Mouse (Mus musculus) embryo, embryonic 9.5 days (tissue): ENCODE results near the gene Foxb1.

Experiments
- DNase-seq: peaks from one replicate; pipeline ENCODE4 v3.0.0-alpha.2; 2017; ENCODE audit errors: extremely low spot score

The Foxb1 gene

DNA sequence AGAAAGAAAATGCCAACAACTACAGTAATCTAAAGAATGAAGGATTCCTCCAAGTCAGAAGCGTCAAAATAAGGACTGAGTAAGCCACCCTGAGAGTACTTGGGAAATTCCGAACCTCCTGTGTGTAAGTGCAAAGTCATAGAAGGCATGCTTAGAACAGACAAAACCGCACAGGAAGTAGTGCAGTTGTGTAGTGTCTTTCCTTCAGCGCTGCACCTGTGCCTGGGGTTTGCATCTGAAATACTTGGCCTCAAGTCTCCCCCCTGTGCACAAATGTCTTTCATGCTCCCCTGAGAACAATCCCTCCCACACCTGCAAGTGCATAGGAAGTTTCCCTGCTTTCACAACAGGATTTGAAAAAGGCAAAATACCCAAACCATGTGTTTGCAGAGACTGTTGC, 3.5 kb downstream of the Foxb1 start:
- peak; percentile 22 for DNase-seq

DNA sequence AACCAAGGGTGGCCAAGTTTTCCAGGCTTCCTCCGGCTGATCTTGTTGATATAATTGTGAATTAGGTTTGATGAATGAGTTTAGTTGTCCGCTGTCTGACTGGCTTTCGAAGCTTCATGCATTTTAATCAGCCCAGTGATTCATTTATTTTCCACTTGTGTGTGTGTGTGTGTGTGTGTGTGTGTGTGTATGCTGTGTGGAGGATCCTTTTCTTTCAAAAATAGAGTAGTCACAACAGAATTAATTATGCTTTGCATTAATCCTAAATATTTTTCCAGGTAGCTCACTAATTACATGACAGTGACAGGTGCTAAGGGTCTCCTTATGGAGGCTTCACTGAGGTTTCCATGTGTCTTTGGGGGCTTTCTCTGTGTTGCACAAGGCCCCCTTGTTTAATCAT, 4.3 kb downstream of the Foxb1 start:
- DNase-seq = peak; percentile 19

DNA sequence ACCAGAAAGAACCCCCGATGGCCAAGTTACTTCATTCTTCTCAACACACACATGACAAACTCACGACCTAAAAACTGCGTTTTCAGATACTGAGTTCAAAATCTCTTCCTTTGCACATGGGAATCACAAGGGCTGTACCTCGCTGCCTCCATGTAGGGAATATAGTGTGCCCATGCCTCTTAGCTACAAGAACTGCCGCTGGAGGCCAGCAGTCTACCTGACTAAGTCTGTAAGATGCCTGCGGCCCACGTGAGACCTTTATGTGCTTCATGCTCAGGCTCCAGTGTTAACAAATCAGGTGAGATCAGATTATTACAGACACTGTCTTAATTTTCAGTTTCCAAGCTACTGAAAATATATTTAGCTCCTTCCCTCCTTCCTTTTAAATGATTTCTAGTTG, 4.7 kb downstream of the Foxb1 start:
- peak; percentile 18 for DNase-seq

GRCm38 (mm10) chr9:69755157-69755556, 5.6 kb downstream of the Foxb1 start:
- DNase-seq = peak; percentile 16

GRCm38 (mm10) chr9:69754712-69755111, 6.0 kb downstream of the Foxb1 start:
- DNase-seq = peak; percentile 29

DNA sequence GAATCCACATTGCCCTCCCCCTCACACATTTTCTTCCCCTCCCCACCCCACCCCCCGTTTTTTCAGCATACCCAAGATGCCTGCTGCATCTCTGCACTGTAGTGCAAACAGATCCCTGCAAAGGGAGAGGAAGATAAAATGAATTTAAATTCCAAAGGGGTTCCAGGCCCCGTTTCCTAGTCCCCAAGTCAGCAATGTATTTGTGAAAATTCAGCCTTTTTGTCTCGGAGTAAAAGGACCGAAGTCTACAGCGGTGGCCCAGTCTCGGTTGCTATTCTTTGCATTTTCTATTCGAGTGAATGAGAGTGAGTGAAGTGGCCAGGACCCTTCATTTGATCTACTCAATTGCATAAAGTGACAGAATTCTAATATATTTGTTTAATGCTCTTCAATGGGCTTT, 6.4 kb downstream of the Foxb1 start:
- peak; percentile 24 for DNase-seq

DNA sequence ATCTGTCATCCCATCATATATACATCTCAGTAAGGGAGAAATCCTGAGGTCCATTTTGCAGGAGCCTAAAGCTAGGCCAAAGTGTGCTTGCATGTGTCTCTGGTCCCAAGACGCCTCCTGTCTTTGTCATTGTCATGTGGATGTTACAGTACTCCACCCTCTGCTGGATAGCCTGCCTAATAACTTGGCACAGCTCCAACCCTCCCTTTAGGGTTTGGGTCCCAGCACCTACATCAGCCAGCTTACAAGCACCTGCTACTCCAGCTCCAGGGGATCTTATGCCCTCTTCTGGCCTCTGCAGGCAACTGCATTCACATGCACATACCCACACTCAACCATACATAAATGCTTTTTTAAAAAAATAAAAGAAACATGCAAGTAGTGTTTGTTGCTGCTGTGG, 12.8 kb downstream of the Foxb1 start:
- no peak for DNase-seq

- no peak for DNase-seq
Measured at GRCm38 (mm10) chr9:69728736-69729135, 32.0 kb downstream of the Foxb1 start.

DNA sequence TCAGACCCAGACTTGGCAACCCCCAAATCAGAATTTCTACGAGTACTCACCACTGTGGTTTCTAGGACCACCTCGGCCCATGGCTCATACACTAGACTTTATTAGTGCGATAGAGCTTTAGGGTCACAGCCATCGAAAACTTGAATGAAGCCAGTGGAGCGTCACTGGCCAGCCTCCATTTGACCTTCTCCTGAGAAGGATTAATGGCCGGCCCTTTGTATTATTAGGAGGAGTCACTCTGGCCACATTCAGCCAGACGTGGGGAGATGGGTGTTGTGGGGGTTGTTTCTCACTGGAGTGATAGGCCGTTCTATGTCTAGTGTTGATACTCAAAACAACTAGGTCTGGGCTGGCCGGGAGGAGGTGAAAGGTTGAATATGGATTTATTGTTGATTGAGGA, 42.3 kb downstream of the Foxb1 start:
- DNase-seq = peak; percentile 28

- DNase-seq = no peak
Measured at GRCm38 (mm10) chr9:69716364-69716763, 44.4 kb downstream of the Foxb1 start.

DNA sequence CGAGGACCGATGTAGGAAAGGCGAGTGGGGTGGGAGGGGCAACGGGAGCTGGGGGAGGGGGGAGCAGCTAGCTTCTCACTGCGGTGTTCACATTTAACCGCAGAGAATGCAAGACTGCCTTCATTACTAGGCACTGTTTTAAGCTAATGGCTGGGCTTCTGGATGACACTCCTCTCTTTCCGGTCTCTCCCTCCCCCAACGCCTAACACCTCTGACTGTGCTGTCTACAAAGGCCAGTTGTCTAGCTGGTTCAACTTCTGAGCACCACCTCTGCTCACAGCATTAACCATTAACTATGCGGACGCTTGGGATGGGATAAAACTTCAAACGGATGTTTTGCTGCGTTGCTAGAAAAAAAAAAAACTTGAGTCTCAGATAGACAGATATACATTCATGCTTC, 45.3 kb downstream of the Foxb1 start:
- peak; percentile 53 for DNase-seq

DNA sequence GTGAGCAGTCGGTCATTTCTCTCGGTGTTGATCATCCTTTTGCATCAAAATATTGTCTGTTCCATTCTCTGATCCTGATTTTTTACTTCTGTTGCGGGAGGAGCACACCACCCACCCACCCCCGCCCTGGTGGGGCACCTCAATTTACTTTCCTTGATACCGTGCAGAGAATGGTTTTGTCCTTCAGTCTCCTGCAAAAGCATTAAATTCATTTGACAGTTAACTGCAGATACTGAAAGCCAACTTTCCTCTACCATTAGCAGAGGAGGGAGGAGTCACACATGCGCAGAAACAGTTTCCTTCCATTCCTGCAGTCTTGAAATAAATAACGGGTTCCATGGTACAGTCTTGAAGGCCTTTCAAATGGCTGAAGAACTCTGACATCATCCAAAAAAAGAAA, 46.4 kb downstream of the Foxb1 start:
- peak; percentile 50 for DNase-seq

DNA sequence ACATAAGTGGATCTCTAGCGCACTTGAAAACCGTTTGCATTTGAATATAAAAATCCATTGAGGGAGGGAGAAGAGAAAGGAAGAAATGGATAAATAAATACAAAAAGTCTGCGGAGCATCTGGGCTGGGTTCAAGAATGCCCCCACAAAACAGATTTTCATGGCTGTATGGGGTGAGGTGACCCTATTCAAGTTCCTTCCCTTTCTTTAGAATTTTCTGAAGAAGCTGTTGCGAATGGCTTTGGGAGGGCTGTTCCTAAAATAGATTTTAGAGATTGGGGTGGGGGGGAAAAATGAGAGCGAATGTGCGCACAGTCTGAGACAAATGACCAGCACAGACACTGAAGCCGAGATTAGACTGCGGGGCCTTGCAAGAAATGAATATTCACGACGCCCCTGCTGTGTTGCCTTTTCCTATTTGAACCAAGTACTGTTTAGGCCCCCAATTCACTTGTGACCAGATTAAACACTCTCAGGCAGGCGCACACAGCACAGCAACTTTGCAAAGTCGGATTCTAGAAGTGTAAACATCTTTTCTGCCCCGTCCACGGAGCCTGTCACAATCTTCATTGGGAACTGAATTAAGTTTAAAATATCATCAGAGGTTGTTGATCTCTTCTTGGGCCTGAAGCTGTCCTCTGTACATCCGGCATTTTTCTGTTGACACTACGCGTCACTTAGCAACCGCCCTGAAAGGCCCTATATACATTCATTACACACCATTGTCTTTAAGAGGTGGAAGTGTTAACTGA, 47.0 kb downstream of the Foxb1 start:
- DNase-seq = peak; percentile 64

GRCm38 (mm10) chr9:69712714-69713525, 47.8 kb downstream of the Foxb1 start:
- DNase-seq = peak; percentile 43
